Mouse (Mus musculus): ENCODE measurements at regions not wholly inside any gene's neighbourhood (a gene's known extent, or its start where the extent isn't known, plus 50 kb on each side); places are given as distances from the start of the nearest gene placed in this dataset.

GRCm38 (mm10) chr7:136094681-136095360, 378.7 kb upstream of the Mki67 start:
- Histone ChIP-seq H3K27ac (no peak overlapping the region), H3K9me3 (no peaks in the 10 kb centered on the region), H3K4me3 (no peak overlapping the region), H3K9ac (no peak overlapping the region), H3K36me3 (no peaks in the 10 kb centered on the region), H3K4me1 (no peaks in the 10 kb centered on the region), H3K27me3 (replicated peaks) (no peaks in the 10 kb centered on the region), H3K4me2 (replicated peaks) (0 out of 2 replicates have a peak overlapping the region, but pooled peaks have one; percentile 5)
- ATAC-seq (ENCODE audit: low FRiP score, low read depth), result no peak
- WGBS, result 54% methylated on average over 14 of the region's 14 CpGs

DNA sequence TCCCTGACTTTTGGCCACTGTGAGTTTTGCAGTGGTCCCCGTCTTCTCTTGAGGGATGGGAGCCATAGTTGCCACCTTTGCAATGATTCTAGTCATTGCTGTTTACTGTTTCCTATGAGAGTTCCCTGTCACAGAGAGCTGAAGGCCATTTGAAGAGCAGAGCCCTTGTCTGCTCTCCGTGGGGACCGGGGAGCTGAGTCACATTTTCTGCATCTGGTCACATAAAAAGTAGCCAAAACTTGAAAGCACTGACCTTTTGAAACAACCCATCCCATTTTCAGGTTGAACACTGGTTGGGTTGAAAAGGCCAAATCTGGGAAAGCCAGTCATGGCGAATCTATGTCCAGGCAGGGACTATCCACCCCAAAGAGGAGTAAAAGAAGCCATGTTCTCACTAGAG, 387.9 kb upstream of the Mki67 start:
- Histone ChIP-seq H3K4me1 (no peaks in the 10 kb centered on the region), H3K9ac (no peak overlapping the region), H3K4me3 (no peak overlapping the region), H3K36me3 (no peaks in the 10 kb centered on the region), H3K27ac (no peak overlapping the region), H3K4me2 (replicated peaks) (no peak overlapping the region), H3K27me3 (replicated peaks) (no peaks in the 10 kb centered on the region), H3K9me3 (no peaks in the 10 kb centered on the region)
- WGBS, result 89% methylated on average over 4 of the region's 4 CpGs
- no peak for ATAC-seq (ENCODE audit: low FRiP score, low read depth)

- H3K27me3 ChIP-seq (replicated peaks), result no peaks in the 10 kb centered on the region
- no peak overlapping the region for H3K9ac ChIP-seq
- no peak overlapping the region for H3K4me3 ChIP-seq
- H3K9me3 ChIP-seq, result no peaks in the 10 kb centered on the region
- 38% methylated on average over 6 of the region's 6 CpGs for WGBS
- no peak for ATAC-seq (ENCODE audit: low FRiP score, low read depth)
- H3K4me1 ChIP-seq, result no peaks in the 10 kb centered on the region
- no peak overlapping the region for H3K4me2 ChIP-seq (replicated peaks)
- H3K27ac ChIP-seq, result no peak overlapping the region
- H3K36me3 ChIP-seq, result no peaks in the 10 kb centered on the region
Measured at GRCm38 (mm10) chr7:136112163-136112562, 396.0 kb upstream of the Mki67 start.

- 43% methylated on average over 7 of the region's 7 CpGs for WGBS
- Histone ChIP-seq H3K4me3 (no peak overlapping the region), H3K36me3 (no peaks in the 10 kb centered on the region), H3K27ac (no peak overlapping the region), H3K9me3 (no peaks in the 10 kb centered on the region), H3K4me1 (0 out of 2 replicates have a peak, but pooled peaks cover 3% of the 10 kb centered on the region), H3K4me2 (replicated peaks) (no peak overlapping the region), H3K27me3 (replicated peaks) (no peaks in the 10 kb centered on the region), H3K9ac (no peak overlapping the region)
- ATAC-seq (ENCODE audit: low FRiP score, low read depth), result no peak
Measured at GRCm38 (mm10) chr7:136120930-136121329, 404.8 kb upstream of the Mki67 start.

- 91% methylated on average over 1 of the region's 1 CpGs for WGBS
- H3K4me1 ChIP-seq, result 0 out of 2 replicates have a peak, but pooled peaks cover 3% of the 10 kb centered on the region
- H3K27me3 ChIP-seq (replicated peaks), result no peaks in the 10 kb centered on the region
- no peak overlapping the region for H3K4me3 ChIP-seq
- no peak overlapping the region for H3K27ac ChIP-seq
- ATAC-seq (ENCODE audit: low FRiP score, low read depth), result no peak
- no peaks in the 10 kb centered on the region for H3K9me3 ChIP-seq
- no peak overlapping the region for H3K9ac ChIP-seq
- no peaks in the 10 kb centered on the region for H3K36me3 ChIP-seq
- no peak overlapping the region for H3K4me2 ChIP-seq (replicated peaks)
Measured at GRCm38 (mm10) chr7:136121406-136121805, 405.2 kb upstream of the Mki67 start.

GRCm38 (mm10) chr7:136124786-136125185, 408.6 kb upstream of the Mki67 start:
- Histone ChIP-seq H3K27ac (no peak overlapping the region), H3K9ac (no peak overlapping the region), H3K27me3 (replicated peaks) (no peaks in the 10 kb centered on the region), H3K4me2 (replicated peaks) (no peak overlapping the region), H3K4me3 (no peak overlapping the region), H3K36me3 (no peaks in the 10 kb centered on the region), H3K9me3 (no peaks in the 10 kb centered on the region), H3K4me1 (0 out of 2 replicates have a peak, but pooled peaks cover 3% of the 10 kb centered on the region)
- WGBS, result 88% methylated on average over 2 of the region's 2 CpGs
- no peak for ATAC-seq (ENCODE audit: low FRiP score, low read depth)

GRCm38 (mm10) chr7:136126393-136126792, 410.2 kb upstream of the Mki67 start:
- no peaks in the 10 kb centered on the region for H3K9me3 ChIP-seq
- H3K4me3 ChIP-seq, result no peak overlapping the region
- ATAC-seq (ENCODE audit: low FRiP score, low read depth), result no peak
- H3K27ac ChIP-seq, result no peak overlapping the region
- no peak overlapping the region for H3K4me2 ChIP-seq (replicated peaks)
- H3K4me1 ChIP-seq, result no peaks in the 10 kb centered on the region
- no peaks in the 10 kb centered on the region for H3K27me3 ChIP-seq (replicated peaks)
- no peak overlapping the region for H3K9ac ChIP-seq
- WGBS, result 91% methylated on average over 3 of the region's 3 CpGs
- no peaks in the 10 kb centered on the region for H3K36me3 ChIP-seq

GRCm38 (mm10) chr7:136127576-136127975, 411.4 kb upstream of the Mki67 start:
- no peak overlapping the region for H3K9ac ChIP-seq
- no peaks in the 10 kb centered on the region for H3K36me3 ChIP-seq
- no peaks in the 10 kb centered on the region for H3K4me1 ChIP-seq
- no peaks in the 10 kb centered on the region for H3K27me3 ChIP-seq (replicated peaks)
- H3K27ac ChIP-seq, result no peak overlapping the region
- ATAC-seq (ENCODE audit: low FRiP score, low read depth), result no peak
- H3K4me2 ChIP-seq (replicated peaks), result no peak overlapping the region
- H3K9me3 ChIP-seq, result no peaks in the 10 kb centered on the region
- 80% methylated on average over 2 of the region's 2 CpGs for WGBS
- no peak overlapping the region for H3K4me3 ChIP-seq

- 61% methylated on average over 7 of the region's 7 CpGs for WGBS
- no peak overlapping the region for H3K9ac ChIP-seq
- H3K27me3 ChIP-seq (replicated peaks), result no peaks in the 10 kb centered on the region
- ATAC-seq (ENCODE audit: low FRiP score, low read depth), result no peak
- no peaks in the 10 kb centered on the region; the same call in 1 of the 2 replicates for H3K4me1 ChIP-seq
- H3K9me3 ChIP-seq, result no peaks in the 10 kb centered on the region
- no peak overlapping the region for H3K27ac ChIP-seq
- no peak overlapping the region for H3K4me2 ChIP-seq (replicated peaks)
- no peaks in the 10 kb centered on the region for H3K36me3 ChIP-seq
- no peak overlapping the region for H3K4me3 ChIP-seq
Measured at GRCm38 (mm10) chr7:136129721-136130123, 413.6 kb upstream of the Mki67 start.

- Histone ChIP-seq H3K36me3 (no peaks in the 10 kb centered on the region), H3K4me3 (no peak overlapping the region), H3K9ac (no peak overlapping the region), H3K27me3 (replicated peaks) (no peaks in the 10 kb centered on the region; the same call in 1 of the 2 replicates), H3K9me3 (no peaks in the 10 kb centered on the region), H3K27ac (no peak overlapping the region), H3K4me1 (no peaks in the 10 kb centered on the region; the same call in 1 of the 2 replicates), H3K4me2 (replicated peaks) (no peak overlapping the region)
- WGBS, result 45% methylated on average over 10 of the region's 10 CpGs
- ATAC-seq (ENCODE audit: low FRiP score, low read depth), result no peak
Measured at GRCm38 (mm10) chr7:136130666-136131239, 414.6 kb upstream of the Mki67 start.

DNA sequence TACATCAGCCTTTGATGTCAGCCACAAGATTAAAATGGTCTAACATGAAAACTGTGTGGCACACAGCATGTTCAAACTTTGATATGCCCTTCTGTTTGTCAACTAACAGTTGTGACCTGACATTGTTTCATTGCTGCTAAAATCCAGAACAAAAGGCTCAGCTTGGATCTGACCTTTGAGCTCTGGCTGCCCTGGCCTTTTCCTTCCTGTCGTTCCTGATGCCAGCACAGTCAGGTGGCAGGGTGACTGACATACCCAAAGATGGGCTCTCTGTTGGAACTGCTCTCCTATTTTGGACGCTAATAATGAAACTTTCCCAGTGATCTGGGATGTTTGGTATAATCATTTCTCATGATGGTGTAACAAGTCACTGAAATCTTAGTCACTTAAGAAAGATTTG, 416.8 kb upstream of the Mki67 start:
- H3K9ac ChIP-seq, result no peak overlapping the region
- no peaks in the 10 kb centered on the region for H3K9me3 ChIP-seq
- H3K4me1 ChIP-seq, result no peaks in the 10 kb centered on the region; the same call in 1 of the 2 replicates
- WGBS, result 73% methylated on average over 2 of the region's 2 CpGs
- no peak overlapping the region for H3K27ac ChIP-seq
- H3K27me3 ChIP-seq (replicated peaks), result no peaks in the 10 kb centered on the region; the same call in 1 of the 2 replicates
- H3K4me3 ChIP-seq, result no peak overlapping the region
- H3K36me3 ChIP-seq, result no peaks in the 10 kb centered on the region
- H3K4me2 ChIP-seq (replicated peaks), result no peak overlapping the region
- ATAC-seq (ENCODE audit: low FRiP score, low read depth), result no peak

DNA sequence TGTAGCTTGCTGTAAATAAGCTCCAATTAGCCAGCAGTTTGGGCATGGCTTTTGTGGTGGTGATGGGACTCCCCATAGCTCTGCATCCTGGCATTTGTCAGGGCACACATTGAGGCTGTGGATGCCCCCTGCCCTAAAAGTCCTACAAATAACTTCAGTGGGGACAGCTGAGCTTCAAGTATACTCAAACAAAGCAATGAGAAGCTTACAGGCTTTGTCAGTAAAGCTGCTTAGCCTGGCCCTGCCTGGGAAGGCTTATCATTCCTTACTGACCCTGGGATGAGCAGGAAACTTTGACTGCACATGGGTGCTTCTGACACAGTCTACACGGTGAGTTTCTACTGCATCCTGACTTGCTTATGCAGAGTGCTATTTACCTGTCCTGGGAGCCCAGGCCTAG, 420.5 kb upstream of the Mki67 start:
- Histone ChIP-seq H3K9me3 (no peaks in the 10 kb centered on the region), H3K4me2 (replicated peaks) (no peak overlapping the region), H3K27me3 (replicated peaks) (no peaks in the 10 kb centered on the region; the same call in 1 of the 2 replicates), H3K9ac (no peak overlapping the region), H3K36me3 (no peaks in the 10 kb centered on the region), H3K27ac (no peak overlapping the region), H3K4me1 (no peaks in the 10 kb centered on the region; the same call in 1 of the 2 replicates), H3K4me3 (no peak overlapping the region)
- no peak for ATAC-seq (ENCODE audit: low FRiP score, low read depth)
- WGBS, result 77% methylated on average over 1 of the region's 1 CpGs

DNA sequence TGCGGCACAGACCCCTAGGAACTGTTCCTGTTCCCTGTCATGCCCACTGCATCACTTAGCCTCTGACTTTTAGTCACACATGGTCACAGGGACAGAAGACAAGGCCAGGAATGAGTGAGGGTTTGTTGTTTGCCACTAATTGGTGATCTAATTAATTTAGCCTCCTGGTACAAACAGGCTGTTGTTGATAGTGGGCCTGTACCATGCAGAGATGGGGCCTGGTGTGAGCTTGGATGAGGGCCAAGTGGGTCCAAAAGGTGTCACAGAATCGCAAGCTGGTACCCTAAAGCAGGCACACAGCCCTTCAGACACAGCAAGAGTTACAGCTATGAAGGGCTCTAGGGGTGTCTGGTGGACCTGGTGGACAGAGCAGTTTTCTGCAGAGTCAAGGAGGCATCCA, 421.2 kb upstream of the Mki67 start:
- H3K9ac ChIP-seq, result no peak overlapping the region
- H3K27ac ChIP-seq, result no peak overlapping the region
- H3K36me3 ChIP-seq, result no peaks in the 10 kb centered on the region
- no peaks in the 10 kb centered on the region; the same call in 1 of the 2 replicates for H3K4me1 ChIP-seq
- no peak overlapping the region for H3K4me2 ChIP-seq (replicated peaks)
- no peaks in the 10 kb centered on the region for H3K9me3 ChIP-seq
- no peaks in the 10 kb centered on the region; the same call in 1 of the 2 replicates for H3K27me3 ChIP-seq (replicated peaks)
- WGBS, result 90% methylated on average over 2 of the region's 2 CpGs
- ATAC-seq (ENCODE audit: low FRiP score, low read depth), result no peak
- H3K4me3 ChIP-seq, result no peak overlapping the region
